Mouse (Mus musculus) kidney, adult 2 months (tissue): ENCODE measurements at regions not wholly inside any gene's neighbourhood (a gene's known extent, or its start where the extent isn't known, plus 50 kb on each side); places are given as distances from the start of the nearest gene placed in this dataset.

Experiments used
- CTCF ChIP-seq: fragments of 200-500 bp; conservative IDR thresholded peaks from 2 replicates; pipeline ENCODE4 v1.5.1; 2011; ENCODE audit warnings: low read depth, mild to moderate bottlenecking, control low read depth, low read length, moderate library complexity, mixed read lengths; ENCODE audit not compliant: insufficient read depth, insufficient read length
- POLR2A ChIP-seq: fragments of 200-500 bp; IDR thresholded peaks from one replicate; pipeline ENCODE4 v1.6.1; 2011; ENCODE audit warnings: low read depth, low read length, control low read depth

- no peak for TF ChIP-seq CTCF
- no peak for TF ChIP-seq POLR2A
Observed at GRCm38 (mm10) chr7:123795036-123795435, 187.6 kb upstream of the Hs3st4 start.
